Mouse (Mus musculus): ENCODE data around the gene Ppil6.

DNA sequence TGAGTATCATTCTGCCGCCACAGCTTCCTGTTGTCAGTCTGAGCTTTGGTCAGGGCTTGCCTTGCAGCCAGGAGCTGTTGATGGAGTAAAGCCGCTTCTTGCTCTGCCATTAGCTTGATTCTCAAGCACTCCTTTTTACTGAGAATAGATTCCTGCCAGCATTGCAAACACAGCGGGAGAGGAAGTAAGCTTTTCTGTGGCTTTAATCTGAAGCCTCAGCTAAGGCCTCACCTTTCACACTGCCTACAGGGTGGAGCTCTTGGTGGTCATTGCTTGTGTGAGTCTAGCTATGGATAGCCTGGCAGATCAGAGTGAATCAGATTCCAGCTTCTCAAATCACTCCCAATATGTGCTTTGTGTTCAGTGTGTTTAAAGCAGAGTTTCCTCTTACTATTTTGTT lies 62.1 kb downstream of the Ppil6 start:
- no peak for TF ChIP-seq POLR2A (IDR thresholded peaks at IDR 0.05; ENCODE audit: insufficient read depth, low read depth, low read length)
- TF ChIP-seq CTCF (IDR thresholded peaks at IDR 0.05; ENCODE audit: insufficient read depth, low read depth, low read length), result no peak

Measured in olfactory bulb, adult 2 months (tissue).